16 mouse cellular contexts compared by ENCODE assay signal in genomic region chr17:56453689-56454088, GRCm38 (mm10). TPM values are rescaled to one million over a fixed set of nuclear protein-coding genes. Genes with fewer than 3 reads are reported as not detected.
A peak's percentile ranks its signal among the peaks of the same experiment; 100 is the strongest.
DNase-seq lines count a peak whose midpoint lies in the region; ATAC-seq and TF ChIP-seq lines count a peak whose summit lies in the region.
"Had no signal": no experiment of that assay in that cellular context is flagged by ENCODE, and none has a peak within 500 bp of the region (broad histone marks: within the 10 kb centered on the region; RNA-seq: fewer than 3 reads in every experiment).

No protein-coding gene starts in this region.

- no peak overlapping the region for H3K9ac ChIP-seq in forebrain, embryonic 16.5 days (replicated peaks; ENCODE audit: low read depth, low read length)
- H3K9ac ChIP-seq in hindbrain, embryonic 11.5 days (ENCODE audit: low read depth, low read length) = no peak overlapping the region
- H3K9ac ChIP-seq in hindbrain, embryonic 16.5 days (ENCODE audit: low read depth, low read length) = no peak overlapping the region
- H3K9ac ChIP-seq: embryonic facial prominence, embryonic 12.5 days; liver, embryonic 13.5 days had no signal

- no peaks in the 10 kb centered on the region for H3K27me3 ChIP-seq in forebrain, embryonic 10.5 days (ENCODE audit: poor library complexity, severe bottlenecking)
- H3K27me3 ChIP-seq in forebrain, embryonic 16.5 days (replicated peaks; ENCODE audit: control insufficient read depth, insufficient read depth, low read length) = no peaks in the 10 kb centered on the region
- H3K27me3 ChIP-seq in hindbrain, embryonic 11.5 days (ENCODE audit: control insufficient read depth, insufficient read depth, low read length) = no peaks in the 10 kb centered on the region
- H3K27me3 ChIP-seq in hindbrain, embryonic 16.5 days (replicated peaks; ENCODE audit: control insufficient read depth, insufficient read depth, low read length) = no peaks in the 10 kb centered on the region
- H3K27me3 ChIP-seq: embryonic facial prominence, embryonic 12.5 days; liver, embryonic 13.5 days had no signal

- no peak for ATAC-seq in forebrain, embryonic 16.5 days
- ATAC-seq in hindbrain, embryonic 11.5 days (ENCODE audit: low FRiP score) = 0 out of 2 replicates have a peak, but pooled peaks have one; percentile 42
- no peak for ATAC-seq in hindbrain, embryonic 16.5 days
- ATAC-seq in megakaryocyte-erythroid progenitor cell, adult 5-6 weeks (replicated peaks; ENCODE audit: low FRiP score, low TSS enrichment, poor library complexity, severe bottlenecking) = no peak

- TF ChIP-seq CTCF in olfactory bulb, adult 2 months (IDR thresholded peaks at IDR 0.05; ENCODE audit: insufficient read depth, low read depth, low read length) = no peak

- H3K4me1 ChIP-seq in forebrain, embryonic 10.5 days = peaks cover 21% of the 10 kb centered on the region
- no peaks in the 10 kb centered on the region for H3K4me1 ChIP-seq in forebrain, embryonic 16.5 days (replicated peaks; ENCODE audit: control insufficient read depth, insufficient read depth, low read length)
- H3K4me1 ChIP-seq in hindbrain, embryonic 11.5 days (replicated peaks; ENCODE audit: control insufficient read depth, insufficient read depth, low read length) = 0 out of 2 replicates have a peak, but pooled peaks cover 2% of the 10 kb centered on the region
- H3K4me1 ChIP-seq in hindbrain, embryonic 16.5 days (ENCODE audit: control insufficient read depth, insufficient read depth, low read depth, low read length) = no peaks in the 10 kb centered on the region; the same call in 1 of the 2 replicates
- H3K4me1 ChIP-seq in olfactory bulb, adult 2 months (ENCODE audit: control insufficient read depth, insufficient read depth, low read length) = peaks cover 43% of the 10 kb centered on the region
- H3K4me1 ChIP-seq: liver, embryonic 13.5 days had no signal

- no peak overlapping the region for H3K4me3 ChIP-seq in forebrain, embryonic 10.5 days
- no peak overlapping the region for H3K4me3 ChIP-seq in forebrain, embryonic 16.5 days (replicated peaks; ENCODE audit: low read length)
- no peak overlapping the region for H3K4me3 ChIP-seq in hindbrain, embryonic 11.5 days (ENCODE audit: low read depth, low read length)
- no peak overlapping the region for H3K4me3 ChIP-seq in hindbrain, embryonic 16.5 days (ENCODE audit: low read length)
- H3K4me3 ChIP-seq in olfactory bulb, adult 2 months (ENCODE audit: insufficient read depth, low read depth, low read length) = no peak overlapping the region
- H3K4me3 ChIP-seq: embryonic facial prominence, embryonic 12.5 days; liver, embryonic 13.5 days had no signal

- 84% methylated on average over 4 of the region's 4 CpGs for WGBS in forebrain, embryonic 10.5 days
- 60% methylated on average over 4 of the region's 4 CpGs for WGBS in forebrain, embryonic 16.5 days
- 72% methylated on average over 4 of the region's 4 CpGs for WGBS in hindbrain, embryonic 11.5 days
- WGBS in hindbrain, embryonic 16.5 days = 53% methylated on average over 4 of the region's 4 CpGs
- 74% methylated on average over 4 of the region's 4 CpGs for WGBS in olfactory bulb, adult 2 months

- no peak for DNase-seq in forebrain, embryonic 10.5 days (ENCODE audit: extremely low spot score, low spot score)
- peak; percentile 20 for DNase-seq in hindbrain, embryonic 11.5 days (ENCODE audit: low spot score)
- DNase-seq in cerebellum, postnatal 25 days = peak; percentile 71 to 75
- no peak for DNase-seq in spleen, postnatal 14 days (ENCODE audit: low spot score in 2 of 2)
- DNase-seq: left cerebral cortex, postnatal 4 days; liver, embryonic 13.5 days; lung, postnatal 10 days had no signal

- H3K4me2 ChIP-seq in forebrain, embryonic 16.5 days (ENCODE audit: low read length) = no peak overlapping the region
- H3K4me2 ChIP-seq in hindbrain, embryonic 11.5 days (replicated peaks; ENCODE audit: low read depth, low read length) = no peak overlapping the region
- no peak overlapping the region for H3K4me2 ChIP-seq in hindbrain, embryonic 16.5 days (ENCODE audit: low read length)
- H3K4me2 ChIP-seq: embryonic facial prominence, embryonic 12.5 days; liver, embryonic 13.5 days had no signal

- no peaks in the 10 kb centered on the region for H3K9me3 ChIP-seq in forebrain, embryonic 10.5 days
- H3K9me3 ChIP-seq in forebrain, embryonic 16.5 days (ENCODE audit: control insufficient read depth, low read length) = no peaks in the 10 kb centered on the region
- no peaks in the 10 kb centered on the region for H3K9me3 ChIP-seq in hindbrain, embryonic 11.5 days (ENCODE audit: control insufficient read depth, low read length)
- H3K9me3 ChIP-seq in hindbrain, embryonic 16.5 days (ENCODE audit: control insufficient read depth, low read length) = no peaks in the 10 kb centered on the region
- H3K9me3 ChIP-seq: embryonic facial prominence, embryonic 12.5 days; liver, embryonic 13.5 days had no signal

- no peak for TF ChIP-seq POLR2A in olfactory bulb, adult 2 months (IDR thresholded peaks at IDR 0.05; ENCODE audit: insufficient read depth, low read depth, low read length)

- H3K27ac ChIP-seq in forebrain, embryonic 10.5 days = peak overlapping the region; percentile 60
- no peak overlapping the region for H3K27ac ChIP-seq in forebrain, embryonic 16.5 days (ENCODE audit: low read length)
- peak overlapping the region; percentile 24; the same call in 1 of the 2 replicates for H3K27ac ChIP-seq in hindbrain, embryonic 11.5 days (ENCODE audit: low read depth, low read length)
- no peak overlapping the region for H3K27ac ChIP-seq in hindbrain, embryonic 16.5 days (ENCODE audit: low read depth, low read length)
- peak overlapping the region; percentile 3 for H3K27ac ChIP-seq in olfactory bulb, adult 2 months (ENCODE audit: insufficient read depth, low read depth, low read length)
- H3K27ac ChIP-seq: embryonic facial prominence, embryonic 12.5 days; liver, embryonic 13.5 days had no signal

- peaks cover 100% of the 10 kb centered on the region for H3K36me3 ChIP-seq in forebrain, embryonic 10.5 days (replicated peaks)
- H3K36me3 ChIP-seq in forebrain, embryonic 16.5 days (ENCODE audit: control insufficient read depth, insufficient read depth) = peaks cover 61% of the 10 kb centered on the region
- H3K36me3 ChIP-seq in hindbrain, embryonic 11.5 days (ENCODE audit: control insufficient read depth, insufficient read depth, low read length) = peaks cover 35% of the 10 kb centered on the region
- peaks cover 79% of the 10 kb centered on the region for H3K36me3 ChIP-seq in hindbrain, embryonic 16.5 days (ENCODE audit: control insufficient read depth, insufficient read depth, low read length)

RNA-seq across cellular contexts. Expression of gene Ptprs, which starts 22.6 kb away (rescaled TPM):
- 80.3 and 91.5 TPM in 2 replicates for polyA plus RNA-seq in forebrain, embryonic 10.5 days (2016; fragmentation: Nextera tagmentation; extraction: Ambion mirVana)
- 359 and 391 TPM in 2 replicates for polyA plus RNA-seq in forebrain, embryonic 16.5 days (2015; fragmentation: Nextera tagmentation; extraction: Ambion mirVana)
- polyA plus RNA-seq in hindbrain, embryonic 11.5 days (2014; fragmentation: Nextera tagmentation; extraction: Ambion mirVana) = 142 and 156 TPM in 2 replicates
- 229 and 264 TPM in 2 replicates for polyA plus RNA-seq in hindbrain, embryonic 16.5 days (2015; fragmentation: Nextera tagmentation; extraction: Ambion mirVana)
- 198 and 241 TPM in 2 replicates for polyA plus RNA-seq in olfactory bulb, adult 2 months (2012; ENCODE audit: insufficient read depth, insufficient read length, low replicate concordance, missing spikeins)
- total RNA-seq in megakaryocyte-erythroid progenitor cell, adult 5-6 weeks (2014; fragmentation: Nextera tagmentation) = 55.7 and 65.0 TPM in 2 replicates
- total RNA-seq in megakaryocyte-erythroid progenitor cell, adult 5-6 weeks (2017) = 36.6 and 48.3 TPM in 2 replicates

RNA-seq across cellular contexts. Expression of gene Znrf4, which starts 58.5 kb away (rescaled TPM):
- not detected in 2 replicates for polyA plus RNA-seq in forebrain, embryonic 10.5 days (2016; fragmentation: Nextera tagmentation; extraction: Ambion mirVana)
- polyA plus RNA-seq in forebrain, embryonic 16.5 days (2015; fragmentation: Nextera tagmentation; extraction: Ambion mirVana) = 0.21 TPM in 1 of 2 replicates, not detected in the other
- not detected in 2 replicates for polyA plus RNA-seq in hindbrain, embryonic 11.5 days (2014; fragmentation: Nextera tagmentation; extraction: Ambion mirVana)
- polyA plus RNA-seq in hindbrain, embryonic 16.5 days (2015; fragmentation: Nextera tagmentation; extraction: Ambion mirVana) = not detected in 2 replicates
- not detected in 2 replicates for polyA plus RNA-seq in olfactory bulb, adult 2 months (2012; ENCODE audit: insufficient read depth, insufficient read length, low replicate concordance, missing spikeins)
- total RNA-seq in megakaryocyte-erythroid progenitor cell, adult 5-6 weeks (2014; fragmentation: Nextera tagmentation) = not detected in 2 replicates
- not detected in 2 replicates for total RNA-seq in megakaryocyte-erythroid progenitor cell, adult 5-6 weeks (2017)
- total RNA-seq: adrenal gland, postnatal 14 days; granulocyte monocyte progenitor cell, adult 5-6 weeks; layer of hippocampus, postnatal 10 days; left cerebral cortex, postnatal 4 days had no signal
- polyA plus RNA-seq: embryonic facial prominence, embryonic 12.5 days; kidney, embryonic 14.5 days; liver, embryonic 13.5 days had no signal

Comparison
In these comparisons a context has a peak if more than half of its experiments do, and no peak if none do; other contexts are left out.
1. H3K27ac ChIP-seq: peak in forebrain, embryonic 10.5 days (single experiment), hindbrain, embryonic 11.5 days (single experiment) and olfactory bulb, adult 2 months (single experiment); none in forebrain, embryonic 16.5 days (single experiment) and hindbrain, embryonic 16.5 days (single experiment).
2. DNase-seq: peak in hindbrain, embryonic 11.5 days (single experiment) and cerebellum, postnatal 25 days (2 of 2); none in forebrain, embryonic 10.5 days (single experiment) and spleen, postnatal 14 days (0 of 2).